Mouse (Mus musculus) embryonic facial prominence, embryonic 10.5 days (tissue): ENCODE data around the gene Frmd6. TPM values are rescaled to one million over a fixed set of nuclear protein-coding genes. Genes with fewer than 3 reads are reported as not detected.
A peak's percentile ranks its signal among the peaks of the same experiment; 100 is the strongest.

Source experiments
- DNase-seq: peaks from one replicate; pipeline ENCODE4 v3.0.0-alpha.2; 2017; ENCODE audit warnings: low spot score
- H3K27ac ChIP-seq: fragments of 300-500 bp; sonication (generic); replicated peaks from 2 replicates; pipeline ENCODE4 v1.5.1; 2016; ENCODE audit warnings: mild to moderate bottlenecking
- H3K27me3 ChIP-seq: fragments of 300-500 bp; sonication (generic); replicated peaks from 2 replicates; pipeline ENCODE4 v1.6.1; 2016; ENCODE audit warnings: low read depth, mild to moderate bottlenecking; ENCODE audit not compliant: poor library complexity, severe bottlenecking
- H3K36me3 ChIP-seq: fragments of 300-500 bp; sonication (generic); replicated peaks from 2 replicates; pipeline ENCODE4 v1.6.1; 2016; ENCODE audit warnings: mild to moderate bottlenecking, moderate library complexity
- H3K4me1 ChIP-seq: fragments of 300-500 bp; sonication (generic); 2 replicates; pipeline ENCODE4 v1.6.1; 2016
- H3K4me3 ChIP-seq: fragments of 300-500 bp; sonication (generic); 2 replicates; pipeline ENCODE4 v1.5.1; 2016; ENCODE audit warnings: mild to moderate bottlenecking, moderate library complexity
- H3K9me3 ChIP-seq: fragments of 300-500 bp; sonication (generic); 2 replicates; pipeline ENCODE4 v1.6.1; 2016; ENCODE audit warnings: mild to moderate bottlenecking
- WGBS: fragments of 180-500 bp; shearing (Covaris S2); methylation state at CpG from one replicate; pipeline ENCODE4 v1.1.7; 2016; 5-methylcytosine and 5-hydroxymethylcytosine counted together
- polyA plus RNA-seq: library from polyadenylated mRNA; unstranded; fragments of >200 nt; fragmentation: Nextera tagmentation; extraction: Ambion mirVana; gene quantifications from 2 replicates; pipeline ENCODE4 v1.2.1, GENCODE M21; 2016

The Frmd6 gene
- polyA plus RNA-seq, 1 experiment from 2014 or later = 54.5 TPM

GRCm38 (mm10) chr12:70868988-70869291, 43.6 kb downstream of the Frmd6 start:
- H3K27ac ChIP-seq = peak overlapping the region; percentile 40; the same call in 1 of the 2 replicates
- H3K9me3 ChIP-seq = no peaks in the 10 kb centered on the region
- no peak overlapping the region for H3K4me3 ChIP-seq
- H3K36me3 ChIP-seq = peaks cover 46% of the 10 kb centered on the region
- peaks cover 48% of the 10 kb centered on the region for H3K4me1 ChIP-seq
- H3K27me3 ChIP-seq = no peaks in the 10 kb centered on the region
- WGBS = 78% methylated on average over 9 of the region's 9 CpGs
- no peak for DNase-seq

DNA sequence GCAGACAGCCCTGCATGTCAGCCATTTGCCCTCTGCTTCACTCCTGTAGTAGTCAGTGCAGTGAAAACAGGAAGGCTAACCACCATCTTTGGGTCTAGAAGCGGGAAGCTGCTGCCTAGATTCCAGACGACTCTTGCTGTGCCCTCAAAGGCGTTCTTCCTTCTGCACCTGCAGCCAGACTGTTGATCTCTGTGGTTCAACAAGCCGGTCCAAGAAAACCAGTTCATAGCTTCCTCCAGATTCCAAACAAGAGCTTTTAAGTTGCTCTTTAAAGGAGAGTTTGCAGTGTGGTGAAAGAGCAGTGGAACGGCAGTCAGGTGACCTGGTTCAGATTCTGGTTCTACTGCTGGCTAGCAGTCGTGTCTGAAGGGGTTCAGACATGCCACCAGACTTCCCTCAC, 48.2 kb downstream of the Frmd6 start:
- peaks cover 26% of the 10 kb centered on the region for H3K4me1 ChIP-seq
- peaks cover 42% of the 10 kb centered on the region for H3K36me3 ChIP-seq
- WGBS = 86% methylated on average over 6 of the region's 6 CpGs
- no peak for DNase-seq
- no peak overlapping the region for H3K4me3 ChIP-seq
- H3K9me3 ChIP-seq = no peaks in the 10 kb centered on the region
- no peak overlapping the region for H3K27ac ChIP-seq
- no peaks in the 10 kb centered on the region for H3K27me3 ChIP-seq

DNA sequence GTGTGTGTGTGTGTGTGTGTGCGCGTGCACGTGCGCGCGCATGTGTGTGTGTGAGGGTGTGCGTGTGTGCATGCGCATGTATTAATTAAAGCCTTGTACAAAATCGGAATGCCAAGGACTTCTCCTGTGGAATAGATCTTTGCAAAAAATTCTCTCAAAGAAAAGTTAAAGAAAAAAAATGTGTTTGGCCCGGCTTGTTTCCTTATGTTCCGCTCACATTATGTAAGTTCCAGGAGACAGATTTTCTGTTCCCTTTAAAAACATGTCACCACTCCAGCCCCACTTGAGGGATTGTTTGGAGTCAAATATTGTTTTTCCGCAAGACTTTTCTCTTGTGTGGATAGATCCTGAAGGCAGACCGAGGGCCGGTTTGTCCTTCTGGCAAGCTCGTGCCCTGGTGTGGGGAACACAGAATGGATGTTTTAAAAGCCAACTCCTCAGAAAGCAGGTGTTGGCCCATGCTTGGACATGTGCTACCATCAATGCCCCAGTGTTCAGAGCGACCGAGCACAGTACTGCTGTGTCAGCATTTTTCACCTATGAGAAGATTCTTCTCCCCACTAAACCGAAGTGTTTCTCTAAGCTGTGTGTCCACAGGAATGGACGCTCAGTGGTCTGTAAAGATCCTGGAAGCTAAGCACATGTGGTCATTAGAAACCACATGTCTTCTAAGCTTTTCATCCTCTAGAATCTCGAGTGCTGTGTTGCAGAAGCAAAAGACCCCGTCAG, 51.1 kb downstream of the Frmd6 start:
- Histone ChIP-seq H3K4me1 (peaks cover under 1% of the 10 kb centered on the region; the same call in 1 of the 2 replicates), H3K4me3 (no peak overlapping the region), H3K9me3 (no peaks in the 10 kb centered on the region), H3K27ac (no peak overlapping the region), H3K27me3 (no peaks in the 10 kb centered on the region), H3K36me3 (peaks cover 63% of the 10 kb centered on the region)
- DNase-seq = no peak
- WGBS = 92% methylated on average over 21 of the region's 21 CpGs

- H3K27me3 ChIP-seq = no peaks in the 10 kb centered on the region
- no peaks in the 10 kb centered on the region for H3K9me3 ChIP-seq
- peaks cover 76% of the 10 kb centered on the region for H3K36me3 ChIP-seq
- no peak for DNase-seq
- WGBS = 93% methylated on average over 20 of the region's 20 CpGs
- H3K4me1 ChIP-seq = no peaks in the 10 kb centered on the region
- H3K4me3 ChIP-seq = no peak overlapping the region
- no peak overlapping the region; the same call in 1 of the 2 replicates for H3K27ac ChIP-seq
Measured at GRCm38 (mm10) chr12:70877926-70878710, 52.8 kb downstream of the Frmd6 start.

DNA sequence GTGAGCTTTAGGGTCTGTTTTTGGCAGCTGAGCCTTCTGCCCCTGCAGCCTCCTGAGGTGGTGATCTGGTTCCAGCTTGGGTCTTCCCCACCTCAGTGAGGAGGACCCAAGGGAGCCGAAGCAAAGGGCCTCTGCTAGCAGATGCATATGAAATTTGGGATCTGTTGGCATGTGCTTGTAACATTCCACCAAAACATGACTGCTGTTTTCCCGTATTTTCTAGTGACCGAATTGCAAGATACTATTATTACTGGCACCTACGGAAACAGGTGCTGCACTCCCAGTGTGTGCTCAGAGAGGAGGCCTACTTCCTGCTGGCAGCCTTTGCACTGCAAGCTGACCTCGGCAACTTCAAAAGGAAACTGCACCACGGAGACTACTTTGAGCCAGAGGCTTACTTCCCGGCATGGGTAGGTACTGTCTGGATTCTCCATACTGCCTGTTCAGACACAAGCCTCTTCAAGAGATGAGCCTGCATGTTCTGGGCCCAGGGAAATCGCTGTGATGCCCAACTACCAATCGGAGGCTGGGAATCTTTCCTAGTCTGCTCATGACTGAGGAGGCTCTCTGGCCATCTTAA, 55.2 kb downstream of the Frmd6 start:
- Histone ChIP-seq H3K36me3 (peaks cover 78% of the 10 kb centered on the region), H3K27ac (no peak overlapping the region), H3K27me3 (no peaks in the 10 kb centered on the region), H3K9me3 (no peaks in the 10 kb centered on the region), H3K4me3 (no peak overlapping the region), H3K4me1 (no peaks in the 10 kb centered on the region)
- 81% methylated on average over 9 of the region's 9 CpGs for WGBS
- DNase-seq = no peak

DNA sequence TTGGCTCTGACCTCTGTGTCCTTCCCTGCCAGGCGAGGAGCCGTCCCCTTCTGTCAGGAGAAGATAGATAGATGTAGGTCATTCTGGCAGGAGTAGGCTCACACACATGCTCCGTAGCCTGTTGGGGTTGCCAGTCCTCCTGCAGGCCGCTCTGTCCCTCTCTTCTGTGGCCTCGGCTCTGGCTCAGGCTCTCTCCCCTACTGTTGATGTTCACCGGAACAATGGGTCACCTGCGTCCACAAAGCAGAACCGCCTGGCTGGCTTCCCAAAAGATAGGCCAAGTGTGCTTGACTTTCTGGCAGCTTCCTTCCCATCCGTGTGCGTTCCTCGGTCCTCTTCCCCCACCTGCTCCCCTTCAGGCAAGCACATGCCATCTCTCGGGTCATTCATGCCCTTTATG, 56.0 kb downstream of the Frmd6 start:
- Histone ChIP-seq H3K4me3 (no peak overlapping the region), H3K36me3 (peaks cover 85% of the 10 kb centered on the region), H3K27ac (no peak overlapping the region), H3K4me1 (no peaks in the 10 kb centered on the region), H3K9me3 (no peaks in the 10 kb centered on the region), H3K27me3 (no peaks in the 10 kb centered on the region)
- DNase-seq = no peak
- 89% methylated on average over 12 of the region's 12 CpGs for WGBS

GRCm38 (mm10) chr12:70881854-70882253, 56.5 kb downstream of the Frmd6 start:
- WGBS = 94% methylated on average over 4 of the region's 4 CpGs
- Histone ChIP-seq H3K9me3 (no peaks in the 10 kb centered on the region), H3K27me3 (no peaks in the 10 kb centered on the region), H3K4me3 (no peak overlapping the region), H3K27ac (no peak overlapping the region), H3K36me3 (peaks cover 88% of the 10 kb centered on the region), H3K4me1 (no peaks in the 10 kb centered on the region)
- no peak for DNase-seq

GRCm38 (mm10) chr12:70883141-70883540, 57.8 kb downstream of the Frmd6 start:
- DNase-seq = no peak
- Histone ChIP-seq H3K27ac (no peak overlapping the region), H3K9me3 (no peaks in the 10 kb centered on the region), H3K4me1 (no peaks in the 10 kb centered on the region), H3K27me3 (no peaks in the 10 kb centered on the region), H3K4me3 (no peak overlapping the region), H3K36me3 (peaks cover 94% of the 10 kb centered on the region)
- 94% methylated on average over 14 of the region's 14 CpGs for WGBS

DNA sequence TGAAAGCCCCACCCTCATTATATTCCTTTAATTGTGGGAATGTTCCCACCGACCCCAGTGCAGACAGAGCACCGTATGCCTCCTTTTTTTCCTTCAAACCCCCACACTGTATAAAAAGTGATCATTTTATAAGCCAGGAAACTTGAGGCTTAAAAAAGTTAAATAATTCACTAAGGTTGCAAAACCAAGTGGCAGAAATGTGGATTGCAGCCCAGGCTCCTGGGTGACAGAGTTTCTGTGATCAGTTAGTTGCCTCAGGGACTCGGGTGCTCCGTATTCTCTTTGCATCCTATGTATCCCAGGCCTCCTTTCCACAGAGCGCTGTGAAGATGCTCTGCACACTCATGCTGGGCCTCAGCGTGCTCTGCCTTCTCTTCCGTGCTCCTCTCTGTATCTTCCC, 58.8 kb downstream of the Frmd6 start:
- H3K4me1 ChIP-seq = no peaks in the 10 kb centered on the region
- no peak for DNase-seq
- H3K4me3 ChIP-seq = no peak overlapping the region
- no peaks in the 10 kb centered on the region for H3K27me3 ChIP-seq
- H3K9me3 ChIP-seq = no peaks in the 10 kb centered on the region
- no peak overlapping the region for H3K27ac ChIP-seq
- 92% methylated on average over 7 of the region's 7 CpGs for WGBS
- H3K36me3 ChIP-seq = peaks cover 94% of the 10 kb centered on the region

DNA sequence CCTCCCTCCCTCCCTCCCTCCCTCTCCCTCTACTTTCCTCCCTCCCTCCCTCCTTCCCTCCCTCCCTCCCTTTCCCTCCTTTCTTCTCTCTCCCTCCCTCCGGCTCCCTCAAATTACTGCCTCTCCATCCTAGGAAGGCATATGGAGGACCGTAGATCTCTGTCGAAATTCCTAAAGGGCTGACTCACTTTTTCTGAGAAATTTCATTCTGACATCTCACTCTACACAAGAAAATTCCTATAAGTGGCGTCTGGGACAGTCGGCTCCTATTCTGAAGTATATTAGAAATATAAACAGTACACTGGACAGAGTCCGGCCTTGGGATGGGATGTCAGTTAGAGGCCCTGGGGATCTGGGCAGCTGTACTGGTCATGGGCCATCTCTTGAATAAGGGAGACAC, 59.7 kb downstream of the Frmd6 start:
- Histone ChIP-seq H3K27ac (no peak overlapping the region), H3K9me3 (no peaks in the 10 kb centered on the region), H3K27me3 (no peaks in the 10 kb centered on the region), H3K4me1 (no peaks in the 10 kb centered on the region), H3K36me3 (peaks cover 94% of the 10 kb centered on the region), H3K4me3 (no peak overlapping the region)
- DNase-seq = no peak
- 88% methylated on average over 6 of the region's 6 CpGs for WGBS

DNA sequence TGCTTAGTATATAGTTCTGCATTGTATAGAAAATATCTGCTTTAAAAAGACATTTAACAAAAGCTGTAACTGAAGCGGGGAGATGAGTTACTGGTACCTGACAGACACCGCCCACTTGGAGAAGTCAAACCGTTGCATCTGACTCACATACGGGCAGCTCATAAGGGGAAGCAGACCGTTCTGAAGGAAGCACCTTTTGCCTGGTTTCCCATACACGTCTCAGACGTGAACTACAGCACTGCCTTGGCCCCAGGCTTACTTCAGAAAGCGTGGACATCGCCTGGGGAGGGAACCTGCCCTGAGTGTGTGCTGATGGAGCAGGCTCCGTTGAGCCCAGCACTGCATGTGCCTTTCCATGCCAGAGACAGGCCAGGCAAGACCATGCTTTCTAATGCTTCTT, 60.3 kb downstream of the Frmd6 start:
- Histone ChIP-seq H3K9me3 (no peaks in the 10 kb centered on the region), H3K27me3 (no peaks in the 10 kb centered on the region), H3K4me3 (no peak overlapping the region), H3K4me1 (no peaks in the 10 kb centered on the region), H3K27ac (no peak overlapping the region), H3K36me3 (peaks cover 94% of the 10 kb centered on the region)
- 88% methylated on average over 10 of the region's 10 CpGs for WGBS
- no peak for DNase-seq

GRCm38 (mm10) chr12:70890405-70890804, 65.1 kb downstream of the Frmd6 start:
- H3K9me3 ChIP-seq = no peaks in the 10 kb centered on the region
- no peak for DNase-seq
- no peaks in the 10 kb centered on the region for H3K27me3 ChIP-seq
- peaks cover 97% of the 10 kb centered on the region for H3K36me3 ChIP-seq
- no peaks in the 10 kb centered on the region for H3K4me1 ChIP-seq
- no peak overlapping the region for H3K27ac ChIP-seq
- WGBS = 81% methylated on average over 5 of the region's 5 CpGs
- no peak overlapping the region for H3K4me3 ChIP-seq
